Mouse (Mus musculus): ENCODE measurements at regions not wholly inside any gene's neighbourhood (a gene's known extent, or its start where the extent isn't known, plus 50 kb on each side); places are given as distances from the start of the nearest gene placed in this dataset.
"Not testable (repeated sequence)": the region's sequence is repeated elsewhere in the genome, so short reads cannot be mapped to it uniquely, and the experiment has no call there.

DNA sequence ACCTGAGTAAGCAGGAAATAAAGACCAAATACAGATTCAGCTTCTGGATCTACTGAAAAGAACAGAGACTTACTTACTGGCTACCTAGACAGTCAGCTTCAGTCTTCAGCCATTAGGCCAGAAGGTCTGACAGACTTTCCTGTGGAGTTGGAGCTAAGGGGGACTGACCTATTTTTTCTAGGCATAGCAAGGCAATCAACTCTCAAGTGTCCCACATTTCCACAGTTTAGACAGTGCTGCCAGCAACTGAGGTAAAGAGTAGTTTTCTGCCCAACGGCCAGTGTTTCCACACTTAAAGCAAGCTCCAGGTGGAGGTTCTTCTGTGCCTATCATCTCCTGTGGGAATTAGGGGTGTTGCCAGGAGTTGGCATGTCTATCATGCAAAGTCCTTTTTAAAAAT is 111.3 kb upstream of the Ppp6c start:
- no peaks in the 10 kb centered on the region for H3K27me3 ChIP-seq (ENCODE audit: control insufficient read depth, insufficient read depth, low read length)
- ATAC-seq (ENCODE audit: low FRiP score) (no peak), DNase-seq (ENCODE audit: low spot score) (no peak)
- no peak overlapping the region for H3K9ac ChIP-seq (ENCODE audit: low read depth, low read length)
- no peak overlapping the region for H3K4me2 ChIP-seq (replicated peaks; ENCODE audit: low read depth, low read length)
- no peak overlapping the region for H3K4me3 ChIP-seq (ENCODE audit: low read depth, low read length)
- no peak overlapping the region for H3K27ac ChIP-seq (ENCODE audit: low read depth, low read length)
- H3K9me3 ChIP-seq (ENCODE audit: control insufficient read depth, low read length) = no peaks in the 10 kb centered on the region
- no peaks in the 10 kb centered on the region for H3K36me3 ChIP-seq (ENCODE audit: control insufficient read depth, insufficient read depth, low read length)
- 100% methylated on average over 1 of the region's 1 CpGs for WGBS
- no peaks in the 10 kb centered on the region for H3K4me1 ChIP-seq (replicated peaks; ENCODE audit: control insufficient read depth, insufficient read depth, low read length)

DNA sequence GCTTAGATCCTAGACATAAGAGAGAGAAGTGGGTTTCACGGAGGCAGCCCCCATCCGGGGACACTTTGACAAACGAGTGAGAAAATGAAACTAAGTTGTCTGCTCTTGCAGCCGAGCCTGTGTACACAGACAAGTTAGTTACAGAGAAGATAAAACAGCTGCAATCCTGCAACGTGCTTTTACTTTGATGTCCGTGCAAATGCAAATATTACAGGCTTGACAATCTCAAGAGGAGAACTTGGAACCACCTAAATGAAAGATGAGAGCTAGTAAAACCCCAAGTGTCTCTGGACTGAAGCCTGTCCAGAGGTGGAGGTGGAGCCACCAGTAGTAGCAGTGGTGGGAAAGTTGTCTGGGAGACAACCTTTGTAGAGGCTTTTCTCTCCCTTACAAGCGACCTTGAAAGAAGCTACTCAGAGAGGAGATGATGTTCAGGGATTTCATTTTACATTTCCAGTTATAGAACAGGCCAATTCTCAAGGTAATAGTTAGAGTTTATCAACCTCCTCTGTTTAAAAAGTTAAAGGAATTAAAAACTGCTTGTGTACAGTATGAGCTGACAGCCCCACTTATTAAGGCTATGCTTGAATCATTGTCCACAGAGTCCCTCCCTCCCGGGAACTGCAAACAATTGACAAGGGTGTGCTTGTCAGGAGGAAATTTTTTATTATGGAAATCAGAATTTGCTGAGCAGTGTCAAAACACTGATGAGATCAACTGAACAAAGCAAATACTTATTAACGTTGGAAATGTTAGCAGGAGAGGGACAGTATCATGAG is 99.7 kb upstream of the Ppp6c start:
- 74% methylated on average over 9 of the region's 9 CpGs for WGBS
- DNase-seq (ENCODE audit: low spot score) = no peak
- H3K27ac ChIP-seq (ENCODE audit: low read depth, low read length) = no peak overlapping the region

DNA sequence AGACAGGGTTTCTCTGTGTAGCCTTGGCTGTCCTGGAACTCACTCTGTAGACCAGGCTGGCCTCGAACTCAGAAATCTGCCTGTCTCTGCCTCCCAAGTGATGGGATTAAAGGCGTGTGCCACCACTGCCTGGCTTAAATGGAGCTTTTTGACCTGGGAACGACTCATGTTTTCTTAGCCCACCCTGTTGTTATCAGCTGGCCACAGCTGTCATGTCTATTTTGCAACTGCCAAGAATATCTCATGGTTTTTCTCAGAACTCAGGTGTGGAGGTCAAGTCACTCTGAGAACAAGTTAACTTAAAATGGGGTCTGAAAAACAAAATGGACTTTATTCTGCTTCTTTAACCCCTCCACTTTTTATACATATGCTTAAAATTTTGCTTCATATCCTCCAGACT is 98.9 kb upstream of the Ppp6c start:
- H3K4me2 ChIP-seq (replicated peaks; ENCODE audit: low read depth, low read length); H3K27me3 ChIP-seq (ENCODE audit: control insufficient read depth, insufficient read depth, low read length); H3K9ac ChIP-seq (ENCODE audit: low read depth, low read length); H3K36me3 ChIP-seq (ENCODE audit: control insufficient read depth, insufficient read depth, low read length); H3K4me3 ChIP-seq (ENCODE audit: low read depth, low read length); DNase-seq (ENCODE audit: low spot score); H3K27ac ChIP-seq (ENCODE audit: low read depth, low read length); H3K9me3 ChIP-seq (ENCODE audit: control insufficient read depth, low read length); H3K4me1 ChIP-seq (replicated peaks; ENCODE audit: control insufficient read depth, insufficient read depth, low read length); ATAC-seq (ENCODE audit: low FRiP score): not testable (repeated sequence)
- 71% methylated on average over 3 of the region's 3 CpGs for WGBS

More for the DNA sequence above, 99.7 kb upstream of the Ppp6c start:
- no peak overlapping the region for H3K4me2 ChIP-seq (replicated peaks; ENCODE audit: low read depth, low read length)
- H3K9me3 ChIP-seq (ENCODE audit: control insufficient read depth, low read length) = no peaks in the 10 kb centered on the region
- H3K4me3 ChIP-seq (ENCODE audit: low read depth, low read length) = no peak overlapping the region
- H3K36me3 ChIP-seq (ENCODE audit: control insufficient read depth, insufficient read depth, low read length) = no peaks in the 10 kb centered on the region
- no peak for ATAC-seq (ENCODE audit: low FRiP score)
- no peak overlapping the region for H3K9ac ChIP-seq (ENCODE audit: low read depth, low read length)
- no peaks in the 10 kb centered on the region for H3K27me3 ChIP-seq (ENCODE audit: control insufficient read depth, insufficient read depth, low read length)
- H3K4me1 ChIP-seq (replicated peaks; ENCODE audit: control insufficient read depth, insufficient read depth, low read length) = peaks cover 2% of the 10 kb centered on the region; the same call in 1 of the 2 replicates

GRCm38 (mm10) chr2:39299798-39300382 is 73.6 kb upstream of the Ppp6c start:
- no peak overlapping the region for H3K27ac ChIP-seq (ENCODE audit: low read depth, low read length)
- no peaks in the 10 kb centered on the region for H3K4me1 ChIP-seq (replicated peaks; ENCODE audit: control insufficient read depth, insufficient read depth, low read length)
- no peaks in the 10 kb centered on the region for H3K27me3 ChIP-seq (ENCODE audit: control insufficient read depth, insufficient read depth, low read length)
- H3K4me3 ChIP-seq (ENCODE audit: low read depth, low read length) = no peak overlapping the region
- WGBS = 82% methylated on average over 2 of the region's 2 CpGs
- H3K36me3 ChIP-seq (ENCODE audit: control insufficient read depth, insufficient read depth, low read length) = no peaks in the 10 kb centered on the region
- no peak for DNase-seq (ENCODE audit: low spot score)
- H3K9me3 ChIP-seq (ENCODE audit: control insufficient read depth, low read length) = no peaks in the 10 kb centered on the region
- no peak overlapping the region for H3K9ac ChIP-seq (ENCODE audit: low read depth, low read length)
- no peak overlapping the region for H3K4me2 ChIP-seq (replicated peaks; ENCODE audit: low read depth, low read length)
- ATAC-seq (ENCODE audit: low FRiP score) = no peak

DNA sequence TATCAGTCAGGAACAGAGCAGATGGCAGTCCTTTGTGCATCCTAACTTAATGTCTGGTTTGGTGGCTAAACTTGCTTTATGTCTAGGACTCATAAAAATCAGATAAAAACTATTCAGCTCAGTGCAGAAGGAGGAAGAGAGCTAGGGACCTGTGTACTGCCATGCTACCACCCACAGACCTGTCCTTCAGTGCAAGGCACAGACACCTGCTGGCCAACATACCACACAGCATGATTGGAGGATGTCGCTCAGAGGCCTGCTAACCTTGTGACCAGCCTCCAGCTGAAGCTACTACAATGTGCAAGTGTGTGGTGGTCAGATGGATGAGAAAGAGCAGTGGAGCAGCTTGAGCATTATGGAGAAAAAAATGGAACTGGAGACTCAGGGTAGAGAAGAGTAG is 73.0 kb upstream of the Ppp6c start:
- 86% methylated on average over 1 of the region's 1 CpGs for WGBS
- Histone ChIP-seq H3K27ac (ENCODE audit: low read depth, low read length) (no peak overlapping the region), H3K9me3 (ENCODE audit: control insufficient read depth, low read length) (no peaks in the 10 kb centered on the region), H3K4me3 (ENCODE audit: low read depth, low read length) (no peak overlapping the region), H3K36me3 (ENCODE audit: control insufficient read depth, insufficient read depth, low read length) (no peaks in the 10 kb centered on the region), H3K4me2 (replicated peaks; ENCODE audit: low read depth, low read length) (no peak overlapping the region), H3K27me3 (ENCODE audit: control insufficient read depth, insufficient read depth, low read length) (no peaks in the 10 kb centered on the region), H3K9ac (ENCODE audit: low read depth, low read length) (no peak overlapping the region), H3K4me1 (replicated peaks; ENCODE audit: control insufficient read depth, insufficient read depth, low read length) (no peaks in the 10 kb centered on the region)
- no peak for DNase-seq (ENCODE audit: low spot score)
- ATAC-seq (ENCODE audit: low FRiP score) = no peak

DNA sequence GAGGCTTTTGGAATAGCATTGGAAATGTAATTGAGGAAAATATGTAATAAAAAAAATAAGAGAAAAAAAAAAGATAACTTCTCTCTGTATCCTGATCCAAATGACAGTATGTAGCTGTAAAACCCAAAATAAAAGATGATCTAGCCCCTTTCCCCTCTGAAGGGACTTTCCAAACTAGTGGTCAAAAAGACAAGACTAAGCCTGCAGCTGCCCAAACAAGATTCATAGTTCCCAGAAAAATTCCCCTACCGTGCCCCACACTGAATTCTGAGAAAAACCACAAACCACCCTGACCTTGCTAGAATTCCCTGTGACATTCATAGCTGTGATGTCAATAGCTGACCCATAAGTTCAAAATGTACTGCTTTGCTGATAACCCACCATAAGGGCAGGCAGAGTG is 69.2 kb upstream of the Ppp6c start:
- Histone ChIP-seq H3K4me1 (replicated peaks; ENCODE audit: control insufficient read depth, insufficient read depth, low read length) (no peaks in the 10 kb centered on the region), H3K4me3 (ENCODE audit: low read depth, low read length) (no peak overlapping the region), H3K9ac (ENCODE audit: low read depth, low read length) (no peak overlapping the region), H3K36me3 (ENCODE audit: control insufficient read depth, insufficient read depth, low read length) (no peaks in the 10 kb centered on the region), H3K27me3 (ENCODE audit: control insufficient read depth, insufficient read depth, low read length) (no peaks in the 10 kb centered on the region), H3K4me2 (replicated peaks; ENCODE audit: low read depth, low read length) (no peak overlapping the region), H3K9me3 (ENCODE audit: control insufficient read depth, low read length) (no peaks in the 10 kb centered on the region), H3K27ac (ENCODE audit: low read depth, low read length) (no peak overlapping the region)
- ATAC-seq (ENCODE audit: low FRiP score) = no peak
- DNase-seq (ENCODE audit: low spot score) = no peak
- 96% methylated on average over 1 of the region's 1 CpGs for WGBS

GRCm38 (mm10) chr2:39278218-39278617 is 52.0 kb upstream of the Ppp6c start:
- H3K4me2 ChIP-seq (replicated peaks; ENCODE audit: low read depth, low read length) = no peak overlapping the region
- no peak overlapping the region for H3K9ac ChIP-seq (ENCODE audit: low read depth, low read length)
- DNase-seq (ENCODE audit: low spot score) (no peak), ATAC-seq (ENCODE audit: low FRiP score) (no peak)
- H3K9me3 ChIP-seq (ENCODE audit: control insufficient read depth, low read length) = no peaks in the 10 kb centered on the region
- H3K36me3 ChIP-seq (ENCODE audit: control insufficient read depth, insufficient read depth, low read length) = no peaks in the 10 kb centered on the region
- WGBS = 69% methylated on average over 1 of the region's 1 CpGs
- H3K4me1 ChIP-seq (replicated peaks; ENCODE audit: control insufficient read depth, insufficient read depth, low read length) = no peaks in the 10 kb centered on the region
- no peak overlapping the region for H3K27ac ChIP-seq (ENCODE audit: low read depth, low read length)
- no peak overlapping the region for H3K4me3 ChIP-seq (ENCODE audit: low read depth, low read length)
- H3K27me3 ChIP-seq (ENCODE audit: control insufficient read depth, insufficient read depth, low read length) = no peaks in the 10 kb centered on the region

Data from hindbrain, embryonic 11.5 days (tissue).